Mouse (Mus musculus) lung, postnatal 36 days (tissue): ENCODE data around the gene Cpeb3.
"Not testable (repeated sequence)": the region's sequence is repeated elsewhere in the genome, so short reads cannot be mapped to it uniquely, and the experiment has no call there.

Experiments used
- DNase-seq: peaks from one replicate; pipeline ENCODE4 v3.0.0; 2022; ENCODE audit warnings: mixed read lengths

Cpeb3 gene

GRCm38 (mm10) chr19:37206641-37207302 lies 1.6 kb downstream of the Cpeb3 start:
- DNase-seq: peak; percentile 60

- not testable (repeated sequence) for DNase-seq
Measured at GRCm38 (mm10) chr19:37205155-37205554, 3.2 kb downstream of the Cpeb3 start.

- no peak for DNase-seq
Measured at GRCm38 (mm10) chr19:37203371-37203770, 5.0 kb downstream of the Cpeb3 start.

- no peak for DNase-seq
Measured at GRCm38 (mm10) chr19:37199889-37200288, 8.5 kb downstream of the Cpeb3 start.

DNA sequence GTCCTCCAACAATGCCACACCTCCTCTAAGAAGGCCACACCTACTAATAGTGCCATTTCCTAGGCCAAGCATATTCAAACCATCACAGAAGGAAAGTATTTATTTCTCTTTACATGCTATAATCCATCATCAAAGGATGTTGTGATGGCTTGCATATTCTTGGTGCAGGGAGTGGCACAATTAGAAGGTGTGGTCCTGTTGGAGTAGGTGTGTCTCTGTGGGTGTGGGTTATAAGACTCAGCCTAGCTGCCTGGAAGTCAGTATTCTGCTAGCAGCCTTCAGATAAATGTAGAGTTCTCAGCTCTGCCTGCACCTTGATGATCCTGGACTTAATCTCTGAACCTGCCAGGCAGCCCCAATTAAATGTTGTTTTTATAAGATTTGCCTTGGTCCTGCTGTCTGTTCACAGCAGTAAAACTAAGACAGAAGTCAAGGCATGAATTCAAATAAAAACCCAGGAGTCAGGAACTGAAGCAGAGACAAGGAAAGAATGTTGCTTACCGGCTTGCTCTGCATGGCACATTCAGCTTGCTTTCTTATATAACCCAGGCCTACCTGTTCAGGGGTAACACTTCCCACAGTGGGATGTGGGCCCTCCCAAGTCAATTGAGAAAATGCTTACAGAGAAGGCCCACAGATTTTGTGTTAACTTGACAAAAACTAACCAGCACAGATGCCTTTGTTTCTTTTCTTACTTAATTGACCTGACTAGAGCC lies 10.1 kb downstream of the Cpeb3 start:
- no peak for DNase-seq

- DNase-seq: peak; percentile 16
Measured at GRCm38 (mm10) chr19:37192475-37193058, 15.8 kb downstream of the Cpeb3 start.

GRCm38 (mm10) chr19:37188366-37188948 lies 19.9 kb downstream of the Cpeb3 start:
- DNase-seq: no peak

GRCm38 (mm10) chr19:37177819-37178708 lies 30.3 kb downstream of the Cpeb3 start:
- DNase-seq: peak; percentile 73

GRCm38 (mm10) chr19:37176879-37177462 lies 31.4 kb downstream of the Cpeb3 start:
- DNase-seq: no peak

DNA sequence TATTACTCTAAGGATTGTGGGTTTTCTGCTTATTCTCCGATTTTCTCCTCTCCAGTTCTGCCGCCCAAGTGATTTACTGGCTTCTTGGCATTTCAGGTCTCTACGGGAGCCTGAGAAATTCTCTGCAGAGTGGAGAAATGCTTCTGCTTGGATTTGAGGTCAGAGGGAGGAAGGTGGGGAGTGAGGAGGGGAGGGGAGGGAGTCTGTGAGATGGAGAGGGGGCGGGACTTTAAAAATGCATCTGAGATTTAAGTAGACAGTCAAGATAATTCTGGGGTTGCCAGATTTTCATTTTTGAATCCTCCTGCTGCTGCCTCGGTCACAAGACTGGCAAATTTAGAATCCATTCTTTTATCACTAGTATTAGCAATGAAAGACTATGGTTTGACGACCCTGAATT lies 32.5 kb downstream of the Cpeb3 start:
- peak; percentile 62 for DNase-seq

DNA sequence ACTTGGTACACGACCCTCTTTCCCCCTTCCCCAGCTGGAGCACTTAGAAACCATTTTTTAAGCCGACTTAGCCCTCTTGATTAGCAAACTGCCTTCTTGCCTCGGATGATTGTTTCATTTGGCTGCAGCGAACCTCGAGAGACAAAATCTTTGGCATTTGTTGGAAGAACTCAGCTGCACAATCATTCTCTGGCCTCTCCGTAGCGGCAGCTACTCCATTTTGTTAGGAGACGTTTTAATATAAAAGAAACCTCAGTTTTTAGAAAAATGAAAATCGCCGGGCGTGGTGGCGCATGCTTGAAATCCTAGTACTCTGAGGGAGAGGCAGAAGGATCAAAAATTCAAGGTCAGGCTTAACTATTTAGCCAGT lies 33.0 kb downstream of the Cpeb3 start:
- DNase-seq: no peak

DNA sequence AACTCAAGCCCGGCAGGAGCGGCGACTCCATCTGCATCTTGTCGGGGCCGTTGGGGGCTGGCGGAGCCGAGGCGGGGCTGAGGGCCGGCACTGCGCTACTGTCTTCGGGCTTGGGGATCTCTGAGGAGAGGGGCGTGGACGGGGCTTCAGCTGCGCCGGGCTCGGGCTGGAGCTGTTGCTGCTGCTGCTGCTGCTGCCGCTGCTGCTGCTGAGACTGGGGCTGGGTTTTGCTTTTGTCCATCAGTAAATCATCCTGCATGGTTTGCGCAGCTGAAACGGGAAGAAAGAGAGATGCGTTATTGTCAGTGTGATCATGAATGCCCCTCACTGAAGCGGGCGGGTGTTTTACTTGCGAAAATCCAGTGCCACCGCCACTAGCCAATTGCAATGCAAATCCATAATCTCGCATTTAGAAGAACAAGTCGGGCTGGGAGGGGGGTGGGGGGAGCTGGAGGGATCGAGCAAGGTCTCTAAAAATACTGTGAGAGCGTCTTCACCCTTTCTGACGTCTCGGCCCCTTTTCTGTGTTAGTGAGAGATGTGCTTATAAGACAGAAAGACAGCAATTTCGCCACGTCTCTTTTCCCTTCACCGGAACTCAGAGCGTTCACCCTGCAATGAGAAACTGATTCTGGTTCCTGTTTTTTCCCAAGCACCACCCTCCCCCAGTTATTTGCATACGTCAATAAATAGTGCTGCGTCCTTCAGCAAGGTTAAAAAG lies 33.5 kb downstream of the Cpeb3 start:
- peak; percentile 82 for DNase-seq

DNA sequence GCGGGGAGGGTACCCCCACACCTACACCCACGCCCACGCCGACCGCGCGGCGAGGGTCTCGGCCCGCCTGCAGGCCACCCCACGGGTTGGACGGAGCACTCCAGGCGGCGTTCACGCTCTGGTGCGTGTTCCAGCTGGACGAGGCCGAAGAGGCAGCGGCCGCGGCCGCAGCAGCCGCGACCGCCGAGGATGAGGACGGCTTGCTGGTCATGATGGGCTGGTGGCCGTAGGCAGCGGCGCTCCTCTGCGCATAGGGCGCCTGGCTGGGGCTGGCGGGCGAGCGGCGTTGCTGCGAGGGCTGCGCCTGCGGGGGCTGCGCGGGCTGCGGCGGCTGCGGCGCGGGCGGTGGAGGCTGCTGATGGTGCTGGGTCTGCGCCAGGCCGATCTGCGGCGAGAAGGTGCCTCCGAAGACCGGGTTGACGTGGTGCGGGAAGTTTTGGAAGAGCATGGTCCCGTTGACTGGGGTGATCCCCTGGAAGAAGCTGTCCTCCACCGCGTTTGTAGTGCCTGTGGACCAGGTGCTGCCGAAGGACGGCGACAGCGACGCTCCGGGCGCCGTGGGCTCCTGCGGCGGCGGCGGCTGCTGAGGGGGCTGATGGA lies 34.2 kb downstream of the Cpeb3 start:
- DNase-seq: peak; percentile 25

- peak; percentile 46 for DNase-seq
Measured at GRCm38 (mm10) chr19:37173331-37174115, 34.9 kb downstream of the Cpeb3 start.

DNA sequence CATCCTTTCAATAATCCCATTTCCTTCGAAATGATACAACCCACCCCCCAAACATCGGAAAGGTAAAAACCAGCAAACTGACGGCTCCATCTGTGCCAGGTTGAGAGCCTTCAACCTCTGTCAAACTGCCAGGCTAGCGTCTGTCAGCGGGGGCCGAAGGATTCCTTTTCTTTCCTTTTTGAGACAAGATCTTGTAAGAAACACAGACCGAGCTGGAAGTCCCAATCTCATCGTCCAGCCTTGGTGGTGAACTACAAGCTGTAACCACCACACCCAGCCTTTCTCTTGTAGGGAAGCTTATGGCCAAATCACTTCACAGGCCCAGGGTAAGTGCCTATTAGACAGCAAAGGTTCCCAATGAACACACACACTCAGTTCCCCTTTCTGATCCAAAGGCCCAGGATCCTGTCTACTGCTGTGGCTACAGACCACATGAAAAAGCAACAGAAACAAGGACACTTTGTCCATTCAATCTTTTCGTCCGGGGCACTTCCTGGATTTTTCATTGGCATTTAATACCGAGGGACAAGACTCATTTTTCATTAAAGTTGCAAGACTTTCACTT lies 35.8 kb downstream of the Cpeb3 start:
- peak; percentile 21 for DNase-seq

DNA sequence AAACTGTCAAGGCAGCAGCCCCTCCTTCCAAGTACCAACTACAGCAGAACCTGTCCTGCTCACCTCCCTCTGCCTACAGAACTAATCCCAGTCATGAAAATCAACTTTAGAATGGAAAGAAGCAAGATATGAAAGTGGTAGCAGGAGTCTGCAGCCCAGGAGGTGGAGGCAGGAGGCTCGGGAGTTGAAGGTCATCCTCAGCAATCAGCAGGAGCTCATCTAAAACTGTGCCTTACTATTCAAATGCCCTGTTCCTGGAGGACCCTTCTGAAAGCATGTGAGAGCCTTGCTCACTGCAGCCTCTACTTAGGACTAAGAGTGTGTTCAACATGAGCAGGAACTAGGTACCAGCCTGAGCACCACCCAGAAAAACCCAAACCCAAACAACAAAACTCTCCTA lies 36.3 kb downstream of the Cpeb3 start:
- no peak for DNase-seq

DNA sequence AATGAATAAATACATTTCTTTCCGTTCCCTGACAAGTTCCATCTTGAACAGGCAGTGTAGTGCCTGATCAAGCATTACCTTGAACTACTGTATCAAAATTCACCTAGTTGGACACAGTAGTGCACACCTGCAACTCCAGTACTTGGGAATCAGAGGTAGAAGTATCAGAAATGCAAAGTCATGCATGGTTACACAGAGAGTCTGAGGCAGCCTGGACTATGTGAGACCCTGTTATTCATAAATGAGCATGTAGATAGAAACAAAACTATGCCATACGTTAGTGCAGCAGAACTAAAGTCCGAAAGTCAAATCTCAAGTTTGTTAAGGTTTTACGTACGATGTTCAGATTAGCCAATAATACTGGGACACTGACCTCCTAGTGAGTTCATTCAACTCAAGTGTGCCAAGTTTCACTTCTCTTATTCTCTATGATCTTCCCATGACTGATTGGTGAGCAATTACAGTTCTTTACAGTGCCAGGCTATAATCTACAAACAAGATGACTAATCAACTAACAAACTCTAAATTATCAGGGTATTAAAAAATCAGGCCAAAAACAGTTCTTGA lies 51.5 kb downstream of the Cpeb3 start:
- no peak for DNase-seq

DNA sequence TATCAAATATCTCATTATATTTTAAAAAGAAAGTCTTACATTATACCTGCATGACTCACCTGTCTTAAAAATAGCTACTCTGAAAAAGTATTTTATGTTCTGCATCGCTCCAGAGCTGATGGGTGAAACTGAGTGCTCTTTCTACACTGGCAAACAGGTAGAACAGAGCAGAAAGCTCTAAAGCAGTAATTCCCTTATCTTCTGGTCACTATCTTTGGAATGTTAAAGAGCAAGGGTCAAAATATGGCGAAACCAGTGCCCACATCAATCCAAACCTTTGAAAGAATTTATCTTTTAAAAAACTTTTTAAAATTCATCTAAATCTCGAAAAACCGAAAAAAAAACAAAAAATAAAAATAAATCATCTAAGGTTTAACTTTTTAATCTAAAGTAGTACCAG lies 52.4 kb downstream of the Cpeb3 start:
- no peak for DNase-seq

GRCm38 (mm10) chr19:37147145-37147544 lies 61.3 kb downstream of the Cpeb3 start:
- DNase-seq: no peak

DNA sequence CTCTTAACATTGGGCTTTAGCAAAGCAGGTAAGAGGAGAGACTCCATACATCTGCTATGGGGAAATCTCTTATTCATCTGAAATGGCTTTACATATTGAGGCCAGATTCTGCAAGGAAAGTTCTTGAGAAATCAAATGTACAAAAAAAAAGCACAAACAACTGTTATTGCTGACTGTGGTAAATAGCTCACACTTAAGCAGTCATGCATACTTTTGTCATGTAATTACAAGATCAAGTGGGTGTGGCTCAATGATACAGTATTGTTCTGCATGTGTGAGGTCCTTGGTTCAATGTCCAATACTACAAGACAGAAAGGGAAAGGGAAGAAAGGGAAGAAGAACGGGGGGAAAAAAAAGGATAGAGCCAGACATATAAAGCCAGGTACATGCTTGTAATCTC lies 62.6 kb downstream of the Cpeb3 start:
- DNase-seq: no peak
